Mouse (Mus musculus) lung, embryonic 14.5 days (tissue): ENCODE measurements around the gene Slc46a1. TPM values are rescaled to one million over a fixed set of nuclear protein-coding genes. Genes with fewer than 3 reads are reported as not detected.

Source experiments
- ATAC-seq: fragments of 200-750 bp; cut with Nextera tagmentation; 2 replicates; pipeline ENCODE4 v1.8.0; 2017; ENCODE audit warnings: mild to moderate bottlenecking, moderate TSS enrichment, moderate library complexity; ENCODE audit not compliant: insufficient read depth
- DNase-seq: peaks from one replicate; pipeline ENCODE4 v3.0.0-alpha.2; 2015
- H3K27ac ChIP-seq: fragments of 300-500 bp; sonication (generic); 2 replicates; pipeline ENCODE4 v1.5.1; 2014; ENCODE audit warnings: low read depth, mild to moderate bottlenecking, moderate library complexity
- H3K27me3 ChIP-seq: fragments of 300-500 bp; sonication (generic); 2 replicates; pipeline ENCODE4 v1.6.1; 2014; ENCODE audit warnings: low read length, control low read depth; ENCODE audit not compliant: insufficient read depth
- H3K36me3 ChIP-seq: fragments of 300-500 bp; sonication (generic); 2 replicates; pipeline ENCODE4 v1.6.1; 2014; ENCODE audit warnings: control low read depth; ENCODE audit not compliant: insufficient read depth
- H3K4me1 ChIP-seq: fragments of 300-500 bp; sonication (generic); 2 replicates; pipeline ENCODE4 v1.6.1; 2014; ENCODE audit warnings: antibody characterized with exemption, control low read depth; ENCODE audit not compliant: insufficient read depth
- H3K4me2 ChIP-seq: fragments of 300-500 bp; sonication (generic); 2 replicates; pipeline ENCODE4 v1.6.1; 2014; ENCODE audit warnings: mild to moderate bottlenecking
- H3K4me3 ChIP-seq: fragments of 300-500 bp; sonication (generic); 2 replicates; pipeline ENCODE4 v1.5.1; 2014; ENCODE audit warnings: low read depth, low read length
- H3K9ac ChIP-seq: fragments of 300-500 bp; sonication (generic); 2 replicates; pipeline ENCODE4 v1.6.1; 2014
- H3K9me3 ChIP-seq: fragments of 300-500 bp; sonication (generic); 2 replicates; pipeline ENCODE4 v1.6.1; 2016; ENCODE audit warnings: low read depth, low read length, control low read depth
- CTCF ChIP-seq: IDR thresholded peaks from 2 replicates; pipeline ENCODE4 v1.5.1; 2016; ENCODE audit warnings: antibody characterized with exemption, low read depth
- WGBS: fragments of 180-500 bp; shearing (Covaris S2); extraction: QIAGEN DNeasy Blood & Tissue Kit; methylation state at CpG from one replicate; pipeline ENCODE4 v1.1.7; 2014; 5-methylcytosine and 5-hydroxymethylcytosine counted together
- polyA plus RNA-seq: library from polyadenylated mRNA; unstranded; fragments of >200 nt; fragmentation: Nextera tagmentation; extraction: Ambion mirVana; gene quantifications from 2 replicates; pipeline ENCODE4 v1.2.1, GENCODE M21; 2014

The Slc46a1 gene
- polyA plus RNA-seq, 1 experiment from 2014 or later = 14.3 TPM

- 65% methylated on average over 7 of the region's 7 CpGs for WGBS
These were observed 11.2 kb upstream of the Slc46a1 start for GRCm38 (mm10) chr11:78454276-78454675.

DNA sequence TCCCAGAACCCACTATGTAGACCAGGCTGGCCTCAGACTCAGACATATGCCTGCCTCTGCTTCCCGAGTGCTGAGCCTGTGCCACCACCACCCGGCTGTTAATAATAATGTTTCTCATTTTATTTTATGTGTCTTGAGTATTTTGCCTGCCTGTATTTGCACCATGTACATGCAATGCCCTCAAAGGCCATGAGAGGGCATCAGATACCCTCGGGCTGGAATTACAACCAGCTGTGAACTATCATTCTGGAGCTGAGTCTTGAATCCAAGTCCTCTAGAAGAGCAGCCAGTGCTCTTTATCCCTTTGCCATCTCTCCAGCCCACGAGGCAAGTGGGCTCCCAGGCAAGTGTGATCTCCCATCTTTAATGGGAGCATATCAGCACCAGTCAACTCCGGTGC lies 10.2 kb upstream of the Slc46a1 start:
- WGBS = 26% methylated on average over 5 of the region's 5 CpGs
- Histone ChIP-seq H3K27ac (no peak overlapping the region), H3K27me3 (no peaks in the 10 kb centered on the region), H3K9me3 (no peaks in the 10 kb centered on the region), H3K4me1 (no peaks in the 10 kb centered on the region), H3K4me3 (no peak overlapping the region), H3K36me3 (no peaks in the 10 kb centered on the region), H3K4me2 (no peak overlapping the region), H3K9ac (no peak overlapping the region)
- DNase-seq (peak; percentile 73), ATAC-seq (no peak)
- peak; percentile 68 for TF ChIP-seq CTCF

More at GRCm38 (mm10) chr11:78454276-78454675, 11.2 kb upstream of the Slc46a1 start:
- H3K9ac ChIP-seq = no peak overlapping the region
- ATAC-seq (no peak), DNase-seq (no peak)
- no peaks in the 10 kb centered on the region for H3K9me3 ChIP-seq
- no peak for TF ChIP-seq CTCF
- no peak overlapping the region for H3K27ac ChIP-seq
- H3K27me3 ChIP-seq = no peaks in the 10 kb centered on the region
- H3K4me3 ChIP-seq = no peak overlapping the region
- H3K4me2 ChIP-seq = no peak overlapping the region
- H3K4me1 ChIP-seq = no peaks in the 10 kb centered on the region
- no peaks in the 10 kb centered on the region for H3K36me3 ChIP-seq

DNA sequence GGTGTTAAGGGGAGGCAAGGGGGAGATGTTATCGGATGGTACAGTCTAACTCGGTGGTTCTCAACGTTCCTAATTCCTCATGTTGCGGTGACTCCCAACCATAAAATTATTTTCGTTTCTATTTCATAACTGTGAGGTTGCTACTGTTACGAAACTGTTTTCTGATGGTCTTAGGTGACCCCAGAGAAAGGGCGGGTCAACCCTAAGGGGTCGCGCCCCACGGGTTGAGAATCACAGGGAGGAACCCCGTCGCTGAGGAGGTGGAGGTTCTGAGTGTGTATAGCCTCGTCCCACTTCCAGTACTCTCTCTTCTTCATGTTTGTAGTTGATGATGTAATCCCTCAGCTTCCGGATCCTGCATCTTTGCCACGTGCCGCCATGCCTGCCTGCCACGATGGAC lies 6.8 kb upstream of the Slc46a1 start:
- ATAC-seq (no peak), DNase-seq (no peak)
- no peak overlapping the region for H3K27ac ChIP-seq
- H3K4me2 ChIP-seq = no peak overlapping the region
- H3K9me3 ChIP-seq = no peaks in the 10 kb centered on the region
- H3K4me1 ChIP-seq = no peaks in the 10 kb centered on the region
- no peaks in the 10 kb centered on the region for H3K36me3 ChIP-seq
- no peaks in the 10 kb centered on the region for H3K27me3 ChIP-seq
- H3K4me3 ChIP-seq = no peak overlapping the region
- 78% methylated on average over 17 of the region's 17 CpGs for WGBS
- no peak for TF ChIP-seq CTCF
- H3K9ac ChIP-seq = no peak overlapping the region

DNA sequence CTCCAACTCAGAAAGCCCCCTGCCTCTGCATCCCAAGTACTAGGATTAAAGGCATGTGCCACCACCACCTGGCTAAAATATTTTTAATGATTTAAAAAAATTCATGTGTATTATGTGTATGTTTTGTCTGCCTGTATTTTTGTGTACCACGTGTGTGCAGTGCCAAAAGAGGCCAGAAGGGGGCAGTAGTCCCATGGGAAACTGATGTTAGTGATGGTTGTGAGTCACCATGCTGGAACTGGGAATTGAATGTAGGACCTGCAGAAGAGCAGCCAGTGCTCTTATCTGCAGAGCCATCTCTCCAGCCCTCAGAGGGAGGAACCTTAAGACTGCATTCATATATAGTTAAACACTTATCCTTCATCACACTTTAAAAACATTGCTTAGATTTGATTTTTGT lies 3.6 kb upstream of the Slc46a1 start:
- Histone ChIP-seq H3K4me3 (no peak overlapping the region), H3K9me3 (no peaks in the 10 kb centered on the region), H3K4me1 (peaks cover 9% of the 10 kb centered on the region; the same call in 1 of the 2 replicates), H3K4me2 (no peak overlapping the region), H3K27ac (no peak overlapping the region), H3K9ac (no peak overlapping the region), H3K36me3 (no peaks in the 10 kb centered on the region), H3K27me3 (no peaks in the 10 kb centered on the region)
- DNase-seq (no peak), ATAC-seq (no peak)
- 63% methylated on average over 1 of the region's 1 CpGs for WGBS
- peak; percentile 52 for TF ChIP-seq CTCF

DNA sequence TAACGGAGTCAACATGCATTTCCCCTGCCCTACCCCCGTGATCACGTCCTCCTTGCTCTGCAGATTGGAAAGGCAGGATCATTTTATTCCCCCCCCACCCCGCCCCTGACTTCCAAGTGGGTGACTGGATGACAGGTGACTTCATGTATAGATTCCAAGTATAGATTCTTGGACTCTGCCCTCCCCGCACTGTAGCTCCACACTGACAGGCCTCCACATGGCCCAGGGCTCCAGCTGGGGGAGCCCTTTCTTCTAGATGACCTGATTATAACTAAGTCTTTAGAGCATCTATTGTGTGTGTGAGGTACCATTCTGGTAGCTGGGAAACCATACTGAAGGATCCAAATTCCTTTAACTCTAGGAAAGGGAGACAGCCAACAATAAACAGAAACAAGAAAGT lies 2.8 kb upstream of the Slc46a1 start:
- DNase-seq = no peak
- H3K9me3 ChIP-seq = no peaks in the 10 kb centered on the region
- ATAC-seq = no peak
- H3K4me3 ChIP-seq = no peak overlapping the region
- TF ChIP-seq CTCF = no peak
- H3K4me2 ChIP-seq = no peak overlapping the region
- no peaks in the 10 kb centered on the region for H3K27me3 ChIP-seq
- no peak overlapping the region for H3K9ac ChIP-seq
- no peaks in the 10 kb centered on the region for H3K36me3 ChIP-seq
- peaks cover 9% of the 10 kb centered on the region; the same call in 1 of the 2 replicates for H3K4me1 ChIP-seq
- 80% methylated on average over 5 of the region's 5 CpGs for WGBS
- no peak overlapping the region for H3K27ac ChIP-seq

GRCm38 (mm10) chr11:78463286-78464036 lies 2.0 kb upstream of the Slc46a1 start:
- ATAC-seq (no peak), DNase-seq (no peak)
- TF ChIP-seq CTCF = no peak
- H3K27ac ChIP-seq = no peak overlapping the region
- H3K27me3 ChIP-seq = no peaks in the 10 kb centered on the region
- H3K36me3 ChIP-seq = no peaks in the 10 kb centered on the region
- H3K4me3 ChIP-seq = no peak overlapping the region
- peaks cover 9% of the 10 kb centered on the region; the same call in 1 of the 2 replicates for H3K4me1 ChIP-seq
- H3K9ac ChIP-seq = no peak overlapping the region
- no peaks in the 10 kb centered on the region for H3K9me3 ChIP-seq
- no peak overlapping the region for H3K4me2 ChIP-seq
- 43% methylated on average over 13 of the region's 13 CpGs for WGBS

DNA sequence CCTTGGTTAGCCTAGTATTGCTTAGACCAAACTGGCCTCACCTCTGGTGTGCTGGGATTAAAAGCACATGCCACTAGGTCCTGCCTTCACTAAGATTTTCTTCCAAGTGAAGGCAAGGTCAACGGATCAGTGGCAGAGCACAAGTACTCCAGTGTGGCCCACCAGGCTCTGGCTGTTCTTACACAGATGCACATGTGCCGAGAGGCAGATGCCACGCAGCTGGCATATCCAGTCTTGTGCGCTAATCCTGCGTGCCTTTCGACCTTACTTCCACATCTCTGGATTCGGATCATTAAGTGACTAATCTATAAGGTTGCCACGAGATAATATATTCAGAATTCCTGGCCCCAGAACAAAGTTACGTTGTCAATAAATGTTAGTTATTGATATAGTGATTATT lies 381 bp upstream of the Slc46a1 start:
- Histone ChIP-seq H3K4me3 (peak overlapping the region; percentile 80), H3K4me1 (peaks cover 9% of the 10 kb centered on the region; the same call in 1 of the 2 replicates), H3K36me3 (no peaks in the 10 kb centered on the region), H3K9ac (peak overlapping the region; percentile 85), H3K9me3 (no peaks in the 10 kb centered on the region), H3K4me2 (peak overlapping the region; percentile 94), H3K27me3 (no peaks in the 10 kb centered on the region), H3K27ac (peak overlapping the region; percentile 96)
- TF ChIP-seq CTCF = no peak
- DNase-seq = peak; percentile 23
- ATAC-seq = no peak
- 22% methylated on average over 9 of the region's 9 CpGs for WGBS
